Mouse (Mus musculus): Measurements from ENCODE around the gene Lmo3.
A peak's percentile ranks its signal among the peaks of the same experiment; 100 is the strongest.

Gene Lmo3

DNA sequence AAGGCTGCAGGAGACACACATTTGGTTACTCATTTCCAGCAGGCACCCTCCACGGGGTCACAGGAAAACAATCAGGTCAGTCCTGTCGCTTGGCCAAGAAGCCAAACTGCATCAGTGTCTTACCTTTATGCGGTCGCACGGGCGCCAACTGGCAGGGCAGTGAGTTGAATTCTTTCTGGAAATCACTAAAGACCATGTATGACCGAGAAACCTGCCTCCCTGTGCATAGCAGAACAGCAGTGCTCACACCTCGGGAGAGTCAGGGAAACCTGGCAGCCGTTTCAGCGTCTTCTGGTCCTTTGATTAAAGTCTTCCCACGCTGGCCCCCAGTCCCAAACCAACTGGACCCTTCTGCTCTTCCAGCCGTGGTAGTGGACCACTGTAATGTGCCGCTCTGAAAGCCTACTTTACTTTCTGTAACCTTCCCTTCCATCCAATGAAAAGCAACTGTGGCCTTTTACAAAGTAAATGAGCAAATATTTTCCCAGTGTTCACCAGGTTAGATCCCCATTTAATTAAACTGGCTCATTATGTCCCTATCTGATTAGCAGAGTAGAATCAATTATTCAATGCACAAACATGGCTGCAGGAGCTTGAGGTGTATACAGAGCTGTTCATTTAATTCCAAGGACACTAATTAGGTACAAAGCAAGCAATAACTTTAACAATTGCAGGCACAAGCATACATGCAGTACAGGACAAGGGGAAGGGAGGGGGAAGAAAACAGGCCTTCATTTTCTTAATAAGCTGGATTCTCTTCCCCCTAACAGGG, at the start of gene Lmo3:
Gene Lmo3, minus strand, starts transcription at position 235 of the 772 bp plus-strand sequence.
- no peak for DNase-seq (ENCODE audit: low spot score)

GRCm38 (mm10) chr6:138620786-138621185, 39.0 kb upstream of the Lmo3 start:
- no peak for DNase-seq (ENCODE audit: low spot score)

DNA sequence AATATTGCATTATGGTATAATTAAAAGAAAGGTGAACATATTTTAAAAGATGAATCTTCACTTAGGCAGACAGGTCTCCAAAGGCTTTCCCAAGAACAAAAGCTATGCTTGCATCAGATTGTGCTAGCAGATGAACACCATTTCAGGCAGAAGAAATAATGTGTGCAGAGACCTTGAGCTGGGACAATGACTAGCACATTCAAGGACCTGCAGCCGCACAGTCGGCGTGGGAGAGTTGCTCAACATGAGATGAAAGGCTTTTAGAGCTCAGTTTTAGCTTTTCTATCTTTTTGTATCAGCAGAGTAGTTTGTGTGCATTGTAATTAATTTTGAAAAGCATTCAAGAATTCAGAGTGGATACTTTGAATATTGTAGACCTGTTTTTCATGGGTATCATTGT, 36.6 kb upstream of the Lmo3 start:
- no peak for DNase-seq (ENCODE audit: low spot score)

GRCm38 (mm10) chr6:138597016-138597415, 15.2 kb upstream of the Lmo3 start:
- DNase-seq (ENCODE audit: low spot score): no peak

DNA sequence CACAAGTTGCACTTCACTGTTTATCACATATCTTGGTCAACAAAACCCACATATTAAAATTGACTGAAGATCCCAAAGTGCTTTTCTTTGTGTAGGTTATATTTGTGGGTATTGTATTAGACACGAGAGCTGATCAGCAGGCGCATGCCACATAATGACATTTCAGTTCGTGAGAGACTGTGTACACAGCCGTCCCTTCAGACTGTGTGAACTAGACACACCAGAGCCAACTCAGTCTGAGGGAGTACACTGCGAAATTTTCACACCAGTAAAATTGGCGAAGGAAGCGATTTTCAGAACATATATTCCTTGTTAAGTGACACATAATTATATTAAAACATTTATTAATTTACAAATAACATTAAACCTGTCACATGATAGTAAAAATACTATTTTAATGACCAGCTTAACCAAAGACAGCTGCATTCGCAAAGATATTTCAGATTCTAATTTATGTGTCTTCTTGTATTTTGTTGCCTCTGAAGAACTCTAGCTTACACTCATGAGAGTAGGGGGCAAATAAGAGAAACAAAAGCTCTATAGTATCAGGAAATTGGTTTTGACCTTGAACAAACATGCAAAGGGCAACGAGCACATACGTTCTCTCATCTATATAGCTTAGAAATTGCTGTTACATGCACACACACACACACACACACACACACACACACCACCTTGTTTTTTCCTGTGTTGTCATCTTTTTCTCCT, 14.4 kb upstream of the Lmo3 start:
- no peak for DNase-seq (ENCODE audit: low spot score)

GRCm38 (mm10) chr6:138583314-138583713, 1.5 kb upstream of the Lmo3 start:
- DNase-seq (ENCODE audit: low spot score): no peak

- no peak for DNase-seq (ENCODE audit: low spot score)
These were observed 785 bp upstream of the Lmo3 start for GRCm38 (mm10) chr6:138582506-138583000.

DNA sequence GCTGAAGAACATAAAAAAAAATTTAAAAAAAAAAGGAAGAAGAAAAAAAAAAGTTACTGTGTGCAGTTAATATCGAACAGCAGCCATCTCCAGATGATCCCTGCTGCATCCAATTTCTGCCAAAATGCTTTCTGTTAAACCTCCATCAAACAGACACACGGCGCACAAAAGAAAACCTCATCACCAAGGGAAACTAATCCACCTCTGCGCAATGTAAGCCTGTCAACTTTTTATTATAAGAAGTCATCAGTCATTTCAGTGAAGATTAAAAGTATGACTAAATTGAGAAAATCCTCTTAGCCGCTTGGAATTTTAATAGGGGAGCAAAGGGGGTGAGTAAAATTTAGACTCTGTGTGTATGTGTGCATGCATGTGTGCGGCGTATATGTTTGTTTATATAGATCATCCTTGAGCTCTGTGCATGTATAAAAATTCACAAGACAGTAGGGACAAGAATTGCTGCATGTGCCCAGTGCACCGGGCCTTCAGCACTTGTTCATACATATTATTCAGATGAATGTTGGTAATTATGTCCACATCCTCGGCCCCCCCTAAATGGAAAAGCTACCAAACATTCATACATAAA, 1.2 kb downstream of the Lmo3 start:
- no peak for DNase-seq (ENCODE audit: low spot score)

- DNase-seq (ENCODE audit: low spot score): no peak
These were observed 18.4 kb downstream of the Lmo3 start for GRCm38 (mm10) chr6:138563416-138563815.

DNA sequence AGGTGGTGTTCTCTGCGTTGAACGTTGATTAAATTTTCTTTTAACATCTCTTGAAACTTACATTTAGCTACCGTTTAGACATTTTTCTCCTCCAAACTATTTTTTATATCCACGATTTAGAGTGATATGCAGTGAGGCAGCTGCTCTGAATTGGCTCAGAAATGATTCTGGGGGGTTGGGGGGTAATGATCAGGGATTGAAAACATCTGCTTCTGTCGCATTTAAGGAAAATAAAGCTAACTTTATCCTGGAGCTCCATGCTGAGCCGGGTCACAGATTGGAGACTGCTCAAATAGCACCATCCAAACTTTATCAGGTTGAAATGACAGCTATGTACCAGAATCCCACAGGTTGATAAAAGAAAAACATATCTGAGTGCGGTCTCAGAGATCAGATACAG, 29.6 kb downstream of the Lmo3 start:
- DNase-seq (ENCODE audit: low spot score): no peak

GRCm38 (mm10) chr6:138534879-138535278, 46.9 kb downstream of the Lmo3 start:
- no peak for DNase-seq (ENCODE audit: low spot score)

- DNase-seq (ENCODE audit: low spot score): no peak
These were observed 75.1 kb downstream of the Lmo3 start for GRCm38 (mm10) chr6:138506642-138507041.

GRCm38 (mm10) chr6:138503946-138504345, 77.8 kb downstream of the Lmo3 start:
- no peak for DNase-seq (ENCODE audit: low spot score)

- DNase-seq (ENCODE audit: low spot score): no peak
These were observed 98.9 kb downstream of the Lmo3 start for GRCm38 (mm10) chr6:138482834-138483233.

GRCm38 (mm10) chr6:138477611-138478010, 104.2 kb downstream of the Lmo3 start:
- peak; percentile 20 for DNase-seq (ENCODE audit: low spot score)

- DNase-seq (ENCODE audit: low spot score): no peak
These were observed 112.6 kb downstream of the Lmo3 start for GRCm38 (mm10) chr6:138469204-138469603.

DNA sequence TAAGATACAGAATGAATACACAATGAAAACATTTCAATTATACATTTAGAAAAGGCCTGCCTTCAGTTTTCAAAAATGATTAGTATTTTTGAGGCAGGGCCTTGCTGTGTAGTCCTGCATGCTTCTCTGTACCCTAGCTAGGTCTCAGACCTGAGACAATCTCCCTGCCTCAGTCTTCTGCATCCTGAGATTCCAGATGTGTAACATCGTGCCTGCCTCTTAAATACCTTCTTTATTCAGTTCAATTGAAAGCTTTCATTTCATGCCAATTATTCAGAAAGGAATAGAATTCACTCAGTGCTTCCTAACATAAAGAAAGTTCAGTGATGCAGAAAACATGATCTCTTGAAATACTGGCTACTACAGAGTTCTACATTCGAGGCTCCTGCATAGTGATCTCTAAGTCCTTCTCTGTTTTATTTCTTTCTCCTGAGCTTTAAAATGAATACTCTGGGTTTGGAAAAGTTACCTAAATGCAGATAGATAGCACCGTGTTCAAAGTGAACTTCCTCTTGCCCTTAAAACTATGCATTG, 137.2 kb downstream of the Lmo3 start:
- DNase-seq (ENCODE audit: low spot score): no peak

DNA sequence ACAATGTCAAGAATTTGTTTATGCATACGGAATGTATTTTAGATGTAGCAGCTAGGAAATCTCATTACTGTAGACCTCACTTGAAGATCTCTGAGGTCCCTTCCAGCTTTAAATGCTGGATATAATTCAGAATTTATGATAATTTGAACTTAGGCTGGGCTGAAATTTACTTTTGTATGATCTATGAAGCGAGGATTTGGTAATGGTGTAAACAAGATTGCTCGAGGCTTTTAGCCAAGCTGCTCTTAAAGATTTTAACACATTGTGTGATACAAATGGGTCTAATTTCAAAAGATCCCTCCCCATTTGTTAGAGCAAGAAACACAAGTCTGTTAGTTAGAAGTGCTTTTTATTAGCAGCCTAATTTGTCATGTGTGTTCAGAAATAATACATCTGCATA, 144.4 kb downstream of the Lmo3 start:
- DNase-seq (ENCODE audit: low spot score): no peak

GRCm38 (mm10) chr6:138436813-138437212, 145.0 kb downstream of the Lmo3 start:
- no peak for DNase-seq (ENCODE audit: low spot score)

DNA sequence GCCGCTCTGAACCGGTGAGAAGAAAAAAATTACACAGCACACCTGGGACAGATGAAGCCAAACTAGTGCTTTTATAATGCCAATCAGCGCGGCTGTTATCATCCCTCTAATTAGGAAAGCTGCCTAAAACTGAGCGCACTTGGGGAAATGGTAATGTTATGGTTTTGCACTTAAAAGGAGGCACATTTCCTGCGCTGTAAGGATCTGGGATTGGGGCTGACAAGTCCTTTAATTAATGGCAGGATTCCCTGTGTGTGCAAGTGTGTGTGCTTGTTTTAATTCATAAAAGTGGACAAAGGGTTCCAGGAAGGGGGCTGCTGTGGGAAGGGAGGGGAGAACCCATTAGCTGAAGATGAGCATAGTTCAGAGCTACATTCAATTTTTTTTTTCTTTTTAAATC, 154.4 kb downstream of the Lmo3 start:
- DNase-seq (ENCODE audit: low spot score): no peak

GRCm38 (mm10) chr6:138426894-138427293, 154.9 kb downstream of the Lmo3 start:
- no peak for DNase-seq (ENCODE audit: low spot score)

- no peak for DNase-seq (ENCODE audit: low spot score)
These were observed 157.1 kb downstream of the Lmo3 start for GRCm38 (mm10) chr6:138424514-138425225.

All from yolk sac, embryonic 10.5 days (tissue).